Mouse (Mus musculus) liver, embryonic 13.5 days (tissue): ENCODE data around the gene Slc6a9. TPM values are rescaled to one million over a fixed set of nuclear protein-coding genes. Genes with fewer than 3 reads are reported as not detected.

Source experiments
- ATAC-seq: fragments of 200-750 bp; cut with Nextera tagmentation; 2 replicates; pipeline ENCODE4 v1.8.0; 2017; ENCODE audit warnings: low read depth, mild to moderate bottlenecking, moderate number of reproducible peaks, moderate library complexity
- DNase-seq: peaks from one replicate; pipeline ENCODE4 v3.0.0; 2022
- H3K27ac ChIP-seq: fragments of 300-500 bp; sonication (generic); 2 replicates; pipeline ENCODE4 v1.5.1; 2015; ENCODE audit warnings: moderate library complexity, mild to moderate bottlenecking, inconsistent platforms
- H3K27me3 ChIP-seq: fragments of 300-500 bp; sonication (generic); 2 replicates; pipeline ENCODE4 v1.6.1; 2015; ENCODE audit warnings: mild to moderate bottlenecking, inconsistent platforms
- H3K36me3 ChIP-seq: fragments of 300-500 bp; sonication (generic); 2 replicates; pipeline ENCODE4 v1.6.1; 2015; ENCODE audit warnings: mild to moderate bottlenecking, inconsistent platforms
- H3K4me1 ChIP-seq: fragments of 300-500 bp; sonication (generic); replicated peaks from 2 replicates; pipeline ENCODE4 v1.6.1; 2015; ENCODE audit warnings: inconsistent platforms
- H3K4me2 ChIP-seq: fragments of 300-500 bp; sonication (generic); 2 replicates; pipeline ENCODE4 v1.6.1; 2015; ENCODE audit warnings: inconsistent platforms, mild to moderate bottlenecking, moderate library complexity
- H3K4me3 ChIP-seq: fragments of 300-500 bp; sonication (generic); replicated peaks from 2 replicates; pipeline ENCODE4 v1.5.1; 2015; ENCODE audit warnings: mild to moderate bottlenecking, inconsistent platforms
- H3K9ac ChIP-seq: fragments of 300-500 bp; sonication (generic); 2 replicates; pipeline ENCODE4 v1.6.1; 2015; ENCODE audit warnings: mild to moderate bottlenecking, inconsistent platforms
- H3K9me3 ChIP-seq: fragments of 300-500 bp; sonication (generic); replicated peaks from 2 replicates; pipeline ENCODE4 v1.6.1; 2016; ENCODE audit warnings: inconsistent platforms
- WGBS: fragments of 180-500 bp; shearing (Covaris S2); methylation state at CpG from one replicate; pipeline ENCODE4 v1.1.7; 2015; ENCODE audit not compliant: insufficient replicate concordance; 5-methylcytosine and 5-hydroxymethylcytosine counted together
- polyA plus RNA-seq: library from polyadenylated mRNA; unstranded; fragments of >200 nt; fragmentation: Nextera tagmentation; extraction: Ambion mirVana; gene quantifications from 2 replicates; pipeline ENCODE4 v1.2.1, GENCODE M21; 2015

Gene Slc6a9
- polyA plus RNA-seq, 1 experiment from 2014 or later = 45.2 TPM

DNA sequence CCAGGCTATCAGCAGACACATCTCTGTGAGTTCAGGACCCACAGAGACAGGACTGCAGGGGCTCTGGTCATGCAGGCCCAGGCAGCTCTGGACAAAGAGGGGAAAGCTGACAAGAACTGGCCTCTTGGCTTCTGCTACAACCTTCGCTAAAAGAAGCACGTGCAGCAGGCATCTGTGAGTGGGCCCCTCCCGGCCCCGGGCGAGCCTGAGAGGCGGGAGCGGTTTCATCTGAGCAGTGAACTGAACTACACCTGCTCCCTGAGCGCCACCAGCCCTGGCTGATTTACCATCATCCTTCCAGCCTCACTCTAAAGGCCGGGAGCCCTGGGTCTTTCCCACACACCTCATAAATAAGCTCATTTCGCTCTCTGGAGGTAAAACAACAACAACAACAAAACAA, 44.0 kb downstream of the Slc6a9 start:
- H3K36me3 ChIP-seq = 0 out of 2 replicates have a peak, but pooled peaks cover 6% of the 10 kb centered on the region
- no peak overlapping the region for H3K4me3 ChIP-seq
- ATAC-seq (no peak), DNase-seq (no peak)
- peaks cover 10% of the 10 kb centered on the region for H3K4me1 ChIP-seq
- WGBS = 66% methylated on average over 10 of the region's 10 CpGs
- no peak overlapping the region for H3K27ac ChIP-seq
- H3K27me3 ChIP-seq = peaks cover 33% of the 10 kb centered on the region
- no peak overlapping the region for H3K9ac ChIP-seq
- H3K4me2 ChIP-seq = no peak overlapping the region
- H3K9me3 ChIP-seq = no peaks in the 10 kb centered on the region

DNA sequence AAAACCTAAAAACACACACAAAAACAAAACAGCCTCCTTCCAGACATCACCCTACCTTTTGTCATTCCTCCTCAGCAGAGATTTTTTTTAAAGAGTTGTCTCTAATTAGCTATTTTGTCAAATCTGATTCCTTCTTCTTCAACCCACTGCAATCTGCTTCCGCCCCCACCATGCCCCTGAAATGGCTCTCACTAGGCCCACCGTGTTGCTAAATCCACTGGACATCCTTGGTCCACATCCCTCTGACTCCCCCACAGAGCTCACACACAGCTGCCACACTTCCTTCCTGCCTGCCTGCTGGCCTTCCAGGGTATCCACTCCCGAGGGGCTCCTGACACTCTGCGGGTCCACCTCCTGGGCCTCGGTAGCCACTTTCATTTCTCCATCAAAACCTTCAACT, 44.4 kb downstream of the Slc6a9 start:
- peaks cover 6% of the 10 kb centered on the region; the same call in 1 of the 2 replicates for H3K36me3 ChIP-seq

DNA sequence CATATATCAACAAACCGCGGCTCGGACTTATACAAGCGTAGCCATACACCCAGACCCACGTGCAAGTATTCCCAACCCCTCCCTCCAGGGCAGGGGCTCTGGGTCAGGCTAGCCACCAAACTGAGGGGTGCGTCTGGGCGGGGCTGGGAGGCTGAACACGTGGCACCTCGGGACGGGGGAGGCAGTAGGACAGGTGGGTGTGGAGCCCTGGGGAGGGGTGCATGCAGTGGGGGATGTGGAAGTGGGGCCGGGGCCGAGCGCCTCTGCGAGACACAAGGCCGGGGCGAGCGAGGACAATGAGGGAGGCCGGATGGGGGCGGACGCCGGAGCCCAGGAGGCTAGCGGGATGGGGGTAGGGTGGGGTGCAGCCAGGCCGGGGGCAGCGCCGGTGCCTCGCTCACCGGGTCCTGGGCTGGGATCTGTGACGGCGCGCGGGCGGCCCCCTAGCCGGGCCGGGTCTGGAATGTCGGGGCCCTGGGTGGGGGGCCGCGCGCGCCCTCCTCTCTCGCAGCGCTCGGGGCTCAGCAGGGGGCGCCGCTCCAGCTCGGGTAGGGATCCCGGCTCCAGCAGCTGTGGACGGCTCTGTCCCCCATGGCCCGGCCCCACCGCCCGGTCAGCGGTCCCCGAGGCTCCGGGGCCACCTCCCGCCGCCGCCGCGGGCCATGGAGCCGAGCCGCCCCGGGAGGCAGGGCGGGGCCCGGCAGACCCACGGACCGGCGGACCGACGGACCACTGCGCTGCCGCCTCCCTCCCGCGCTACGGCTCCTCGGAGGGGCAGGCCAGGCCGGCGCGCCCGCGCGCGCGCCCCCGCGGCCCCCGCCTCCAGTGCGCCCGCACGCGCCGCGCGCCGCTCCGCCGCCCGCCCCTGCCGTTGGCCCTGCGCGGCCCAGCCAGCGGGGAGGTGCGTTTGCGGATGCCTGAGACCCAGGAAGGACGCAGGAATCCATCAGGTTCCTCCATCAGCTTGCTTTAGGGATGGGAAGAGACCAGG, 48.7 kb downstream of the Slc6a9 start, which contains the start of gene B4galt2:
B4galt2 (minus strand) TSS at position 787 of the 991 bp plus-strand sequence.
- DNase-seq (no peak), ATAC-seq (0 out of 2 replicates have a peak, but pooled peaks have one; percentile 3)
- Histone ChIP-seq H3K9me3 (no peaks in the 10 kb centered on the region), H3K9ac (peak within 1 kb of the TSS; percentile 68), H3K4me3 (peak within 1 kb of the TSS; percentile 66), H3K27me3 (peaks cover 45% of the 10 kb centered on the region), H3K4me2 (peak within 1 kb of the TSS; percentile 93), H3K4me1 (peaks cover 47% of the 10 kb centered on the region), H3K36me3 (peaks cover 27% of the 10 kb centered on the region), H3K27ac (no peak within 1 kb of the TSS)
- WGBS = 3% methylated on average over 75 of the region's 103 CpGs

More for the DNA sequence above, 44.4 kb downstream of the Slc6a9 start:
- H3K27me3 ChIP-seq = peaks cover 37% of the 10 kb centered on the region
- ATAC-seq (no peak), DNase-seq (no peak)
- peaks cover 13% of the 10 kb centered on the region for H3K4me1 ChIP-seq
- no peak overlapping the region for H3K4me3 ChIP-seq
- no peaks in the 10 kb centered on the region for H3K9me3 ChIP-seq
- no peak overlapping the region for H3K4me2 ChIP-seq
- 58% methylated on average over 5 of the region's 5 CpGs for WGBS
- no peak overlapping the region for H3K27ac ChIP-seq
- H3K9ac ChIP-seq = no peak overlapping the region

DNA sequence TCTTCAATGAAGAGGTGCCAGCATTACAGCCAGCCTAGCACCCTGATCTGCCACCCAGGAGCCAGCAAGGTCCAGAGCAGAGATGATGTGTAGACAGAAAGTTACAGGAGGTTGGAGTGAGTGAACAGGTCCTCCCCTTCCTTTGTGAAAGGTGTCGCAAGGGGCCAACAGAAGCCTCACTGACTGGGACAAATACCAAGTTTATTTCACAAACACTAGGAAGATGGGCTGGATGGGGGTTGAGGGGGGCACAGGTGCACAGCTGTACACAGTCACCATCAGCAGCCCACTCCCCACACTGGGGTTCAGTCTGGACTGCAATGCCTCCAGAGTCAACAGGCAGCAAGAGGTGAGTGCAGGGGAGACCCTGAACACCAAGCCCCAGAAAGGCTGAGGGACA, 49.8 kb downstream of the Slc6a9 start:
- 0 out of 2 replicates have a peak overlapping the region, but pooled peaks have one; percentile 9 for H3K9ac ChIP-seq
- no peak for ATAC-seq
- peak overlapping the region; percentile 66 for H3K4me3 ChIP-seq
- H3K9me3 ChIP-seq = no peaks in the 10 kb centered on the region
- peak overlapping the region; percentile 93 for H3K4me2 ChIP-seq
- H3K27me3 ChIP-seq = peaks cover 45% of the 10 kb centered on the region
- 94% methylated on average over 1 of the region's 1 CpGs for WGBS
- no peak for DNase-seq
- H3K36me3 ChIP-seq = peaks cover 29% of the 10 kb centered on the region
- peaks cover 49% of the 10 kb centered on the region for H3K4me1 ChIP-seq
- no peak overlapping the region for H3K27ac ChIP-seq

DNA sequence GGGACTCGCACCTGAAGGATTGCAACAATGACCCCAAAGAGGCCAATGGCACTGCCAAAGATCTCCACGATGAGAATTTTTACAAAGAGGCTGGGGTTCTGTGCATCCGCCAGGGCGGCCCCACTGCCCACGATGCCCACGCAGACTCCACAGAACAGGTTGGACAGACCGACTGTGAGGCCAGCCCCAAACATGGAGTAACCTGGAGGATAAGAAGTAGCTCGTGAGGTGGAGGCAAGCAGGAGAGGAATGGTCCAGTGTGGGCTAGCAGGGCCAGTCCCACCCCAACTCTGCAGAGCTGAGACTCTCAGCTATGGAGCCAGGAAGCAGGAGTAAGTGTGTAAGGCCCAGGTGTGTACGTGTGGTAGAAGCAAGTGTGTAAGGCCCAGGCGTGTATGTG, 50.8 kb downstream of the Slc6a9 start:
- Histone ChIP-seq H3K27ac (no peak overlapping the region), H3K4me2 (peak overlapping the region; percentile 88; the same call in 1 of the 2 replicates), H3K9ac (0 out of 2 replicates have a peak overlapping the region, but pooled peaks have one; percentile 26), H3K4me3 (no peak overlapping the region; the same call in 1 of the 2 replicates), H3K36me3 (peaks cover 39% of the 10 kb centered on the region), H3K9me3 (no peaks in the 10 kb centered on the region), H3K27me3 (peaks cover 44% of the 10 kb centered on the region), H3K4me1 (peaks cover 49% of the 10 kb centered on the region)
- DNase-seq (no peak), ATAC-seq (no peak)
- WGBS = 89% methylated on average over 10 of the region's 10 CpGs

DNA sequence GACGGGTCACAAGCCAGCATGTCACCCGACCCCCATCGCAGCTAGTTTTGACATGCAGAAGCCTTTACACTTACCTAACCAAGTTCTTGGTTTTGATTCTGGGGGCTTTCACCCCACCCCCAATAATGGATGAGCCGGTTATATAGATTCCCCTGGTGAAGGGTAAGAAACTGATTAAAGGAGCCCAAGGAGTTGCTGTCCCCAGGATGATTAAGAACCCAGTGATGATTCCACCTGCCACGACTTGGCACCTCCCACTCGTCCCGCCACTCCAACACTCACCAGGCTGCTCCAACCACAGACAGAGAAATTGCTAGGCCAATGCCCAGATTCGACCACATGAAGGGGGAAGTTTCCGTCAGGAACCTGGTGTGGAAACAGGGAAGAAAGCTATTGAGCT, 51.7 kb downstream of the Slc6a9 start:
- WGBS = 70% methylated on average over 9 of the region's 9 CpGs
- ATAC-seq = no peak
- H3K4me1 ChIP-seq = peaks cover 57% of the 10 kb centered on the region
- H3K27ac ChIP-seq = peak overlapping the region; percentile 89
- H3K4me2 ChIP-seq = peak overlapping the region; percentile 88
- peaks cover 47% of the 10 kb centered on the region for H3K36me3 ChIP-seq
- no peaks in the 10 kb centered on the region for H3K9me3 ChIP-seq
- peak overlapping the region; percentile 91 for H3K4me3 ChIP-seq
- peak overlapping the region; percentile 97 for H3K9ac ChIP-seq
- no peak for DNase-seq
- H3K27me3 ChIP-seq = peaks cover 35% of the 10 kb centered on the region

DNA sequence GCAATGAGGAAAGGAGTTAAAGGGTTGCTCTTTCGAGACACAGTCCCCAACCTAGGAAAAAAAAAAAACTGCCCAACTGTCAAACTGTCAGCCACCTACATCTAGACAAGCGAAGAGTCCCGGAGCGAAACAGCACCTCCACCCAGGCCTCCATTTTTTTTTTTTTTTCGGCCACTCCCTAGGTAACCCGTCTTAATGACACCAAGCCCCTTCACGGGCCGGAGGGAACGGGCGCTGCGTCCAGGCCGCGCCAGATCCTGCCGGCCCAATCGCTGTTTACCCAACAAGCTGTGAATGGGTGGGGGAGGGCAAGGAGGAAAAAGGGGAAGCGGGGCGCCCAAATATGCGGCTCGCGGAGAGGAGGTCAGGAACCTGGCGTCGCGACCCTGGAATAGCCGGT, 52.3 kb downstream of the Slc6a9 start:
- peak; percentile 39 for ATAC-seq
- WGBS = under 1% methylated on average over 24 of the region's 24 CpGs

DNA sequence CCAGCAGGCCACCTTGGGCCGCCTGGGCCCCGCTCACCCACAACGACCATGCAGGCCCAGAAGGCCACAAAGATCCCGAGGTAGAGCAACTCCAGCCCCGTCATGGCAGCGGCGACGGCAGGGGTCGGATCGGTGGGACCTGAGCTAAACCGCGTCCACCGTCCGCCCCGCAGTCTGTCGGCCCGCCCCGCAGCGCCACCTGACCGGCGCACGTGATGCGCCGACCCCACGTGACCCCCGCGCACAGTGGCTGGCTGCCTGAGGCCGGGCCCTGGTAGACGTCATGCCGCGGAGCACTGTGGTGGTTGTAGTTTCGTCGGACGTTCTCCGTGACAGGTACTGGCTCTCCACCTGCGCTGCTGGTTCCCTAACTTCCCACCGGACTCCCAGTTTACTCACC, 52.8 kb downstream of the Slc6a9 start, which contains the start of gene Atp6v0b:
Atp6v0b (minus strand) TSS at position 201 of the 400 bp plus-strand sequence.
- ATAC-seq = peak; percentile 87

More for the DNA sequence above, 52.3 kb downstream of the Slc6a9 start:
- peak; percentile 41 for DNase-seq
- H3K4me3 ChIP-seq = peak overlapping the region; percentile 91
- H3K9me3 ChIP-seq = no peaks in the 10 kb centered on the region
- peak overlapping the region; percentile 88 for H3K4me2 ChIP-seq
- peaks cover 62% of the 10 kb centered on the region for H3K4me1 ChIP-seq
- H3K27me3 ChIP-seq = peaks cover 28% of the 10 kb centered on the region
- H3K27ac ChIP-seq = peak overlapping the region; percentile 89
- peaks cover 44% of the 10 kb centered on the region for H3K36me3 ChIP-seq
- peak overlapping the region; percentile 97 for H3K9ac ChIP-seq

DNA sequence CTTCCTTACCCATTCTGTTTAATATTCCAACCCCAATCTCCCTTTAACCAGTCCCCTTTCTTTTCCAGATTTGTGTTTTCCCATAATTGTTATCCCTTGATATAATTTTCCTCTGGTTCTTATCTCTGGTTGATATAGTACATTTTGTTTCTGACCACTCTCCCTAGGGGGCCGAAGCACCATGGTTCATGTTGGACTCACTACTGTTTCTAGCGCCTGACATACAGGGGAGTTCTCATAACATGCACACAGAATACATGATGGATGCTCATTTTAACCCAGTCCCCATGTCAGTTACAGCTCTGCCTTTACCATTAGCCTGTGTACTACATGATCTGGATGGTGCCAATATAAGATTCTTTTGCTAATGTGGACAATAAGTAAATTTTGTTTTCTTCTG, 53.6 kb downstream of the Slc6a9 start:
- Histone ChIP-seq H3K27ac (peak overlapping the region; percentile 34), H3K4me2 (peak overlapping the region; percentile 88), H3K36me3 (peaks cover 44% of the 10 kb centered on the region), H3K27me3 (peaks cover 16% of the 10 kb centered on the region), H3K9me3 (no peaks in the 10 kb centered on the region), H3K4me3 (peak overlapping the region; percentile 91), H3K4me1 (peaks cover 61% of the 10 kb centered on the region), H3K9ac (peak overlapping the region; percentile 97; the same call in 1 of the 2 replicates)
- 63% methylated on average over 2 of the region's 2 CpGs for WGBS
- DNase-seq (no peak), ATAC-seq (no peak)

More for the DNA sequence above, 52.8 kb downstream of the Slc6a9 start, which contains the start of gene Atp6v0b:
- peak within 1 kb of the TSS; percentile 89 for H3K27ac ChIP-seq
- peaks cover 44% of the 10 kb centered on the region for H3K36me3 ChIP-seq
- WGBS = under 1% methylated on average over 37 of the region's 37 CpGs
- H3K9me3 ChIP-seq = no peaks in the 10 kb centered on the region
- peak within 1 kb of the TSS; percentile 91 for H3K4me3 ChIP-seq
- peak within 1 kb of the TSS; percentile 97 for H3K9ac ChIP-seq
- H3K4me2 ChIP-seq = peak within 1 kb of the TSS; percentile 88
- H3K4me1 ChIP-seq = peaks cover 63% of the 10 kb centered on the region
- H3K27me3 ChIP-seq = peaks cover 24% of the 10 kb centered on the region
- DNase-seq = peak; percentile 91

DNA sequence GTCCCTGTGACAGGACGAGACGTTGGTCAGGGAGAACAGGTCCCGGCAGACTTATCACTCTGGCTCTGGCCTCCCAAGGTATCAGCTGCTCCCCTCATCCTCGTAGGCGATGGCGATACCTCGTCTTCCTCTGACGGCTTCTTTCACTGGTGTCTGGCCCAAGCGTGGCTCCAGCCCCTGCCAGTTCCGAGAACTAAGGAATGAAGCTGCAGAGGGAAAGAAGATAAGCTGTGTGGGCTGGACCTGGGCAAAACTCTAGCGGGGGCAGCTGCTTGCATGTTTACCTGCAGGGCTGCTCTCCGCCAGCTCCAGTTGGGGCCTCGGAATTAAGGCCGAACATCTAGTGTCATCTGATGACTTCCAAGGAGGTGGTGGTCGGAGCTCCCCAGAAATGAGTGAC, 55.2 kb downstream of the Slc6a9 start:
- 80% methylated on average over 15 of the region's 15 CpGs for WGBS
- H3K9me3 ChIP-seq = no peaks in the 10 kb centered on the region
- peaks cover 44% of the 10 kb centered on the region for H3K36me3 ChIP-seq
- no peak overlapping the region for H3K4me2 ChIP-seq
- DNase-seq (no peak), ATAC-seq (no peak)
- H3K4me1 ChIP-seq = peaks cover 45% of the 10 kb centered on the region
- H3K27me3 ChIP-seq = peaks cover under 1% of the 10 kb centered on the region; the same call in 1 of the 2 replicates
- no peak overlapping the region for H3K4me3 ChIP-seq
- H3K27ac ChIP-seq = no peak overlapping the region
- H3K9ac ChIP-seq = no peak overlapping the region

DNA sequence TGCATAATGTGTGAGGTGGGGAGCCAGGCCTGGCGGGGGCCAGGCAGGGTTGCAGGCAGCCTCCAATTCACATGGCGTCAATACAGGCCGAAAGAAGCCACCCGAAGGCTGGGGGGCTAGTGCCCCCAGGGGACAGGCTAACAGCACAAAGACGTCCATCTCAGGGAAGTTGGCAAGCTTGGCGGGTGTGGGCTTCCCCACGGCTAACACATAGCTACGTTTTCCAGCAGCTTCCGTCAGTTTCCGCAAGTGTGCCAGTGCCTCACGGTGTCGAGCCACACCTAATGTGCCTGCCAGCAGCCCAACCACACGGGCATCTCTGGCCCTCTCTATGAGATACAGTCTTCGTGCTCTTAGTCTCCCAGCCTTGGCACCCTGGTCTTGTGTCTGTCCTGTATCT, 55.7 kb downstream of the Slc6a9 start:
- DNase-seq (no peak), ATAC-seq (no peak)
- Histone ChIP-seq H3K36me3 (peaks cover 44% of the 10 kb centered on the region), H3K4me3 (no peak overlapping the region), H3K27me3 (no peaks in the 10 kb centered on the region), H3K4me1 (peaks cover 40% of the 10 kb centered on the region), H3K9ac (no peak overlapping the region), H3K9me3 (no peaks in the 10 kb centered on the region), H3K27ac (no peak overlapping the region), H3K4me2 (no peak overlapping the region)
- 82% methylated on average over 14 of the region's 14 CpGs for WGBS
